Mouse (Mus musculus): ENCODE measurements around the gene Erbb2.

The Erbb2 gene

GRCm38 (mm10) chr11:98458121-98458990, 46.1 kb downstream of the Erbb2 start:
- no peak for DNase-seq (ENCODE audit: low read depth, low spot score)

GRCm38 (mm10) chr11:98459071-98459741, 46.9 kb downstream of the Erbb2 start:
- no peak for DNase-seq (ENCODE audit: low read depth, low spot score)

- no peak for DNase-seq (ENCODE audit: low read depth, low spot score)
Measured at GRCm38 (mm10) chr11:98459860-98460259, 47.6 kb downstream of the Erbb2 start.

- DNase-seq (ENCODE audit: low read depth, low spot score), result no peak
Measured at GRCm38 (mm10) chr11:98461109-98461720, 48.9 kb downstream of the Erbb2 start.

- DNase-seq (ENCODE audit: low read depth, low spot score), result no peak
Measured at GRCm38 (mm10) chr11:98462255-98462654, 50.0 kb downstream of the Erbb2 start.

GRCm38 (mm10) chr11:98463911-98464310, 51.6 kb downstream of the Erbb2 start:
- DNase-seq (ENCODE audit: low read depth, low spot score), result no peak

GRCm38 (mm10) chr11:98464516-98464915, 52.2 kb downstream of the Erbb2 start:
- DNase-seq (ENCODE audit: low read depth, low spot score), result no peak

- no peak for DNase-seq (ENCODE audit: low read depth, low spot score)
Measured at GRCm38 (mm10) chr11:98469761-98470714, 57.8 kb downstream of the Erbb2 start.

GRCm38 (mm10) chr11:98470795-98471194, 58.5 kb downstream of the Erbb2 start:
- no peak for DNase-seq (ENCODE audit: low read depth, low spot score)

- no peak for DNase-seq (ENCODE audit: low read depth, low spot score)
Measured at GRCm38 (mm10) chr11:98472696-98473095, 60.4 kb downstream of the Erbb2 start.

- DNase-seq (ENCODE audit: low read depth, low spot score), result no peak
Measured at GRCm38 (mm10) chr11:98473916-98474479, 61.7 kb downstream of the Erbb2 start.

- no peak for DNase-seq (ENCODE audit: low read depth, low spot score)
Measured at GRCm38 (mm10) chr11:98474967-98475366, 62.7 kb downstream of the Erbb2 start.

GRCm38 (mm10) chr11:98475630-98476433, 63.6 kb downstream of the Erbb2 start:
- DNase-seq (ENCODE audit: low read depth, low spot score), result no peak

- no peak for DNase-seq (ENCODE audit: low read depth, low spot score)
Measured at GRCm38 (mm10) chr11:98476434-98476807, 64.2 kb downstream of the Erbb2 start.

GRCm38 (mm10) chr11:98477011-98477701, 64.9 kb downstream of the Erbb2 start:
- no peak for DNase-seq (ENCODE audit: low read depth, low spot score)

GRCm38 (mm10) chr11:98479026-98479939, 67.0 kb downstream of the Erbb2 start:
- no peak for DNase-seq (ENCODE audit: low read depth, low spot score)

- no peak for DNase-seq (ENCODE audit: low read depth, low spot score)
Measured at GRCm38 (mm10) chr11:98479940-98480497, 67.7 kb downstream of the Erbb2 start.

GRCm38 (mm10) chr11:98481231-98481630, 69.0 kb downstream of the Erbb2 start:
- DNase-seq (ENCODE audit: low read depth, low spot score), result no peak
